Mouse (Mus musculus): ENCODE results near the gene Gm5169. TPM values are rescaled to one million over a fixed set of nuclear protein-coding genes. Genes with fewer than 3 reads are reported as not detected.
"Not testable (repeated sequence)": the region's sequence is repeated elsewhere in the genome, so short reads cannot be mapped to it uniquely, and the experiment has no call there.

Gm5169 gene
- not detected in 2 replicates for polyA plus RNA-seq (2015; fragmentation: Nextera tagmentation; extraction: Ambion mirVana)

- H3K27me3 ChIP-seq; ATAC-seq (ENCODE audit: insufficient number of reproducible peaks, low FRiP score, low TSS enrichment, low read depth); H3K9me3 ChIP-seq; H3K4me2 ChIP-seq; H3K9ac ChIP-seq; H3K4me3 ChIP-seq; H3K27ac ChIP-seq; H3K4me1 ChIP-seq; H3K36me3 ChIP-seq: not testable (repeated sequence)
- WGBS, result 95% methylated on average over 2 of the region's 6 CpGs
Measured at GRCm38 (mm10) chrX:25301355-25301754, at the start of gene Gm5169. Gm5169 (minus strand) TSS chrX:25301455.

- not testable (repeated sequence) for H3K27me3 ChIP-seq; H3K4me2 ChIP-seq; H3K4me3 ChIP-seq; H3K9me3 ChIP-seq; H3K36me3 ChIP-seq; H3K27ac ChIP-seq; ATAC-seq (ENCODE audit: insufficient number of reproducible peaks, low FRiP score, low TSS enrichment, low read depth); H3K4me1 ChIP-seq; H3K9ac ChIP-seq
- 88% methylated on average over 15 of the region's 15 CpGs for WGBS
Measured at GRCm38 (mm10) chrX:25347424-25347823, 46.2 kb upstream of the Gm5169 start.

All from limb, embryonic 15.5 days (tissue).